Mouse (Mus musculus): ENCODE data around the gene Gm29797. TPM values are rescaled to one million over a fixed set of nuclear protein-coding genes. Genes with fewer than 3 reads are reported as not detected.

Gene Gm29797
- total RNA-seq, 2 experiments from 2014 or later, result not detected

- no peak for ATAC-seq (replicated peaks; ENCODE audit: low FRiP score, poor library complexity, severe bottlenecking)
These were observed 36.8 kb downstream of the Gm29797 start, which contains the start of gene Rgs19 for GRCm38 (mm10) chr2:181693339-181694280. Gene Rgs19 (minus strand): TSS chr2:181693977.

- ATAC-seq (replicated peaks; ENCODE audit: low FRiP score, poor library complexity, severe bottlenecking), result no peak
These were observed 37.7 kb downstream of the Gm29797 start for GRCm38 (mm10) chr2:181694581-181694980.

- no peak for ATAC-seq (replicated peaks; ENCODE audit: low FRiP score, poor library complexity, severe bottlenecking)
These were observed 38.9 kb downstream of the Gm29797 start for GRCm38 (mm10) chr2:181695776-181696175.

- no peak for ATAC-seq (replicated peaks; ENCODE audit: low FRiP score, poor library complexity, severe bottlenecking)
These were observed 40.1 kb downstream of the Gm29797 start for GRCm38 (mm10) chr2:181696801-181697420.

- ATAC-seq (replicated peaks; ENCODE audit: low FRiP score, poor library complexity, severe bottlenecking), result no peak
These were observed 41.4 kb downstream of the Gm29797 start, which contains the start of gene Lkaaear1 for GRCm38 (mm10) chr2:181698241-181698640. Gene Lkaaear1 (minus strand): TSS chr2:181698442.

GRCm38 (mm10) chr2:181706668-181707067 lies 49.8 kb downstream of the Gm29797 start:
- ATAC-seq (replicated peaks; ENCODE audit: low FRiP score, poor library complexity, severe bottlenecking), result no peak

Other genes starting within 250 kb of the Gm29797 start
- 12.2 and 12.3 TPM in 2 replicates for gene Zbtb46, start 197.6 kb upstream of the Gm29797 start, total RNA-seq (2015; ENCODE audit: low replicate concordance)
- gene Zbtb46, start 197.6 kb upstream of the Gm29797 start, total RNA-seq (2017; ENCODE audit: low replicate concordance), result 7.5 and 15.5 TPM in 2 replicates
- not detected in 2 replicates for gene Abhd16b, start 163.8 kb upstream of the Gm29797 start, total RNA-seq (2015; ENCODE audit: low replicate concordance)
- not detected in 2 replicates for gene Abhd16b, start 163.8 kb upstream of the Gm29797 start, total RNA-seq (2017; ENCODE audit: low replicate concordance)
- 19.8 and 23.5 TPM in 2 replicates for gene Tpd52l2, start 159.9 kb upstream of the Gm29797 start, total RNA-seq (2015; ENCODE audit: low replicate concordance)
- 45.3 and 90.6 TPM in 2 replicates for gene Tpd52l2, start 159.9 kb upstream of the Gm29797 start, total RNA-seq (2017; ENCODE audit: low replicate concordance)
- gene Dnajc5, start 136.5 kb upstream of the Gm29797 start, total RNA-seq (2015; ENCODE audit: low replicate concordance), result 14.1 and 25.2 TPM in 2 replicates
- 21.4 and 23.3 TPM in 2 replicates for gene Dnajc5, start 136.5 kb upstream of the Gm29797 start, total RNA-seq (2017; ENCODE audit: low replicate concordance)
- gene Uckl1, start 72.1 kb upstream of the Gm29797 start, total RNA-seq (2015; ENCODE audit: low replicate concordance), result 26.4 and 37.1 TPM in 2 replicates
- gene Uckl1, start 72.1 kb upstream of the Gm29797 start, total RNA-seq (2017; ENCODE audit: low replicate concordance), result 15.2 and 30.2 TPM in 2 replicates
- gene Prpf6, start 65.2 kb upstream of the Gm29797 start, total RNA-seq (2015; ENCODE audit: low replicate concordance), result 11.7 and 13.0 TPM in 2 replicates
- gene Prpf6, start 65.2 kb upstream of the Gm29797 start, total RNA-seq (2017; ENCODE audit: low replicate concordance), result 28.1 and 33.1 TPM in 2 replicates
- gene Zfp512b, start 64.2 kb upstream of the Gm29797 start, total RNA-seq (2015; ENCODE audit: low replicate concordance), result 2.5 and 14.8 TPM in 2 replicates
- gene Zfp512b, start 64.2 kb upstream of the Gm29797 start, total RNA-seq (2017; ENCODE audit: low replicate concordance), result 0.39 and 4.2 TPM in 2 replicates
- 4.0 TPM in 1 of 2 replicates, not detected in the other for gene Samd10, start 57.8 kb upstream of the Gm29797 start, total RNA-seq (2015; ENCODE audit: low replicate concordance)
- gene Samd10, start 57.8 kb upstream of the Gm29797 start, total RNA-seq (2017; ENCODE audit: low replicate concordance), result 0.08 and 0.77 TPM in 2 replicates
- not detected in 2 replicates for gene Sox18, start 14.6 kb downstream of the Gm29797 start, total RNA-seq (2015; ENCODE audit: low replicate concordance)
- not detected in 2 replicates for gene Sox18, start 14.6 kb downstream of the Gm29797 start, total RNA-seq (2017; ENCODE audit: low replicate concordance)
- 2.2 TPM in 1 of 2 replicates, not detected in the other for gene Tcea2, start 23.3 kb downstream of the Gm29797 start, total RNA-seq (2015; ENCODE audit: low replicate concordance)
- 1.9 TPM in 1 of 2 replicates, not detected in the other for gene Tcea2, start 23.3 kb downstream of the Gm29797 start, total RNA-seq (2017; ENCODE audit: low replicate concordance)
- 84.0 and 98.9 TPM in 2 replicates for gene Rgs19, start 36.9 kb downstream of the Gm29797 start, total RNA-seq (2015; ENCODE audit: low replicate concordance)
- 17.1 and 33.1 TPM in 2 replicates for gene Rgs19, start 36.9 kb downstream of the Gm29797 start, total RNA-seq (2017; ENCODE audit: low replicate concordance)
- gene Lkaaear1, start 41.4 kb downstream of the Gm29797 start, total RNA-seq (2015; ENCODE audit: low replicate concordance), result not detected in 2 replicates
- not detected in 2 replicates for gene Lkaaear1, start 41.4 kb downstream of the Gm29797 start, total RNA-seq (2017; ENCODE audit: low replicate concordance)
- not detected in 2 replicates for gene Oprl1, start 58.0 kb downstream of the Gm29797 start, total RNA-seq (2015; ENCODE audit: low replicate concordance)
- not detected in 2 replicates for gene Oprl1, start 58.0 kb downstream of the Gm29797 start, total RNA-seq (2017; ENCODE audit: low replicate concordance)
- gene Myt1, start 106.3 kb downstream of the Gm29797 start, total RNA-seq (2015; ENCODE audit: low replicate concordance), result not detected in 2 replicates
- not detected in 2 replicates for gene Myt1, start 106.3 kb downstream of the Gm29797 start, total RNA-seq (2017; ENCODE audit: low replicate concordance)
- gene Pcmtd2, start 180.8 kb downstream of the Gm29797 start, total RNA-seq (2015; ENCODE audit: low replicate concordance), result 38.6 and 54.1 TPM in 2 replicates
- gene Pcmtd2, start 180.8 kb downstream of the Gm29797 start, total RNA-seq (2017; ENCODE audit: low replicate concordance), result 39.4 and 44.5 TPM in 2 replicates
- 13.7 and 18.4 TPM in 2 replicates for gene Polr3k, start 207.3 kb downstream of the Gm29797 start, total RNA-seq (2015; ENCODE audit: low replicate concordance)
- 9.5 and 15.1 TPM in 2 replicates for gene Polr3k, start 207.3 kb downstream of the Gm29797 start, total RNA-seq (2017; ENCODE audit: low replicate concordance)